Mouse (Mus musculus) urinary bladder, postnatal 36 days (tissue): Measurements from ENCODE around the gene Klhl2.

ENCODE experiments used
- DNase-seq, 2 experiments: peaks; one replicate each; pipeline ENCODE4 v3.0.0; 2022; ENCODE audit warnings: low spot score in 2 of 2, mixed read lengths in 1 of 2

The Klhl2 gene

GRCm38 (mm10) chr8:64849897-64850541, at the start of gene Klhl2:
Gene Klhl2, minus strand, starts transcription at chr8:64850017.
- DNase-seq: peak; percentile 62 to 72

- DNase-seq: no peak
These were observed 48.9 kb upstream of the Klhl2 start for GRCm38 (mm10) chr8:64898710-64899109.

- DNase-seq: no peak
These were observed 46.9 kb upstream of the Klhl2 start for GRCm38 (mm10) chr8:64896731-64897130.

GRCm38 (mm10) chr8:64880619-64881200, 30.9 kb upstream of the Klhl2 start:
- peak; percentile 25 to 67 for DNase-seq

- no peak for DNase-seq
These were observed 28.0 kb upstream of the Klhl2 start for GRCm38 (mm10) chr8:64877630-64878312.

- DNase-seq: no peak
These were observed 21.8 kb upstream of the Klhl2 start for GRCm38 (mm10) chr8:64871469-64872165.

- DNase-seq: no peak
These were observed 20.4 kb upstream of the Klhl2 start for GRCm38 (mm10) chr8:64870218-64870617.

GRCm38 (mm10) chr8:64849091-64849896, 523 bp downstream of the Klhl2 start:
- peak in 1 of 2 experiments; percentile 16 for DNase-seq

- no peak for DNase-seq
These were observed 1.5 kb downstream of the Klhl2 start for GRCm38 (mm10) chr8:64848245-64848785.

- DNase-seq: no peak
These were observed 2.2 kb downstream of the Klhl2 start for GRCm38 (mm10) chr8:64847650-64848049.

- DNase-seq: no peak
These were observed 2.6 kb downstream of the Klhl2 start for GRCm38 (mm10) chr8:64847241-64847640.

GRCm38 (mm10) chr8:64845314-64845713, 4.5 kb downstream of the Klhl2 start:
- DNase-seq: no peak

- DNase-seq: peak in 1 of 2 experiments; percentile 27
These were observed 5.8 kb downstream of the Klhl2 start for GRCm38 (mm10) chr8:64844043-64844481.

- no peak for DNase-seq
These were observed 6.6 kb downstream of the Klhl2 start for GRCm38 (mm10) chr8:64843168-64843567.

GRCm38 (mm10) chr8:64841747-64842406, 7.9 kb downstream of the Klhl2 start:
- DNase-seq: peak; percentile 61 to 65

GRCm38 (mm10) chr8:64839628-64840027, 10.2 kb downstream of the Klhl2 start:
- DNase-seq: no peak

GRCm38 (mm10) chr8:64835475-64836122, 14.2 kb downstream of the Klhl2 start:
- no peak for DNase-seq

- DNase-seq: no peak
These were observed 15.5 kb downstream of the Klhl2 start for GRCm38 (mm10) chr8:64834071-64834877.

- DNase-seq: no peak
These were observed 17.2 kb downstream of the Klhl2 start for GRCm38 (mm10) chr8:64832581-64833135.
